Mouse (Mus musculus): ENCODE data around the gene Gnptg.

DNA sequence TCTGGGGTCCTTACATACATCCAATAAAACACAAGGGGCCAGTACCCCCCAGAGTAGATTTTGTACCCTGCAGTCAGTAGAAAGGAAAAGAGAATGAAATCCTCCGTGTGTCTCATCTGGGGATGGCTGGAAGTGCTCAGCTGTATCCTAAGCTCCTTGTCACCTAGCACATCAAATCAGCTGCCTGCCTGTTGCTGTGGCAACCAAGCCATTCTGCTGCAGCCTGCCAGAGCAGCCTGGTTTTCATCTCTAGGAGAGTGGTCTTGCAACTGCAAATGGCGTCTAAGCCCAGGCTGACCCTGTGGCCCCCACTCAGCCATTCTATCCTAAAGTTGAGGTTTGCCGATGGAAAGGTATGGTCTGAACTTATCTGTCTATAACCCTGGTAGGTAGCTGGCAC lies 12.7 kb upstream of the Gnptg start:
- no peak for TF ChIP-seq CTCF (IDR thresholded peaks at IDR 0.05 in 2 of 3, conservative IDR thresholded peaks at IDR 0.05 in 1 of 3; ENCODE audit: control insufficient read depth in 1 of 3, insufficient read depth in 1 of 3, low read depth in 2 of 3, low read length in 3 of 3, poor library complexity in 1 of 3, severe bottlenecking in 1 of 3)
- no peak for TF ChIP-seq SIN3A (IDR thresholded peaks at IDR 0.05; ENCODE audit: low read length)
- no peak for TF ChIP-seq POLR2A (IDR thresholded peaks at IDR 0.05; ENCODE audit: control insufficient read depth in 1 of 2, insufficient read depth in 1 of 2, low read depth in 1 of 2, low read length in 2 of 2, poor library complexity in 1 of 2)
- no peak for TF ChIP-seq CHD2 (IDR thresholded peaks at IDR 0.05; ENCODE audit: low read length)
- no peak for TF ChIP-seq EP300 (IDR thresholded peaks at IDR 0.05; ENCODE audit: low read depth in 1 of 2, low read length in 2 of 2)
- no peak for TF ChIP-seq HCFC1 (IDR thresholded peaks at IDR 0.05; ENCODE audit: low read depth, low read length)
- no peak for TF ChIP-seq BHLHE40 (IDR thresholded peaks at IDR 0.05; ENCODE audit: borderline replicate concordance, low read depth, low read length)
- no peak for TF ChIP-seq MAX (IDR thresholded peaks at IDR 0.05; ENCODE audit: low read length)
- no peak for TF ChIP-seq MAFK (IDR thresholded peaks at IDR 0.05; ENCODE audit: borderline replicate concordance, low read depth, low read length)
- TF ChIP-seq RCOR1 (IDR thresholded peaks at IDR 0.05; ENCODE audit: low read depth, low read length): no peak
- TF ChIP-seq ZC3H11A (IDR thresholded peaks at IDR 0.05; ENCODE audit: low read depth, low read length): no peak
